Mouse (Mus musculus): Measurements from ENCODE around the gene Grasp. TPM values are rescaled to one million over a fixed set of nuclear protein-coding genes. Genes with fewer than 3 reads are reported as not detected.

The Grasp gene
- polyA plus RNA-seq, 1 experiment from 2014 or later: 3.9 TPM

DNA sequence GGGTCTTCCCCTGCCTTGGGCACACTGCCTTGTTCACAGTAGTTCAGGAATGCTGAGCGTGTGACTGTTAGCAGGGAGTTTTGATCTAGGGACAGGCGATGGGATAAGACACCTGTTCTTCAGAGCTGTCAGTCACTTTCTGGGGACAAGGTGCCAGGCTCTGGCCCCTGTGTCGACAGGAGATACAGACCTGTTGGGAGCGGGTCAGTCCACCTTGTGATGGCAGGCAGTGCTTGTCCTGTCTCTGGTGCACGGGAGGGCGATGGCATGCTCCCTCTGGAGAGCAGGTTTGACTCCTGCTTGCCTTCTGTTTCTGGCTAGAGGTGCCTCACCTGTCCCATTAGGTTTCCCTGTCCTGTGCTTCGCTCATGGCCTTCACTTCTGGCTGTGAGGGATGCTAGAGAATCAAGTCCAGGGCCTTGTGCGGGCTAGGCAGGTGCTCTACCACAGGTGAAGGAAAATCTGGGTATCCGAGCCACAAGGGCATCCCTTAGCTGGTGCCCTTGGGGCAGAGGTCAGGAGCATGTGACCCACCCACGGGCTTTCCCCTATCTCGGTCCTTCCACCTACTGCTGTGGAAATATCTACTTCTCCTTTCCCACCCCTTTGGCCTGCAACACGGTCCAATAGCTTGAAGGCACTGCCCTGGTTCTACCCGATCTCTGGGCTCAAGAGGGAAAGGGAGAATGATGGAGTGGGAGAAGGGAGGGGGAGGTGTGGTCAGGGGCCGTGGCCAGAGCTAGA, 32.6 kb downstream of the Grasp start:
- Histone ChIP-seq H3K4me1 (replicated peaks) (peaks cover 27% of the 10 kb centered on the region), H3K4me3 (replicated peaks) (no peak overlapping the region), H3K9me3 (no peaks in the 10 kb centered on the region), H3K27me3 (replicated peaks) (no peaks in the 10 kb centered on the region), H3K27ac (no peak overlapping the region), H3K36me3 (no peaks in the 10 kb centered on the region), H3K4me2 (replicated peaks) (no peak overlapping the region), H3K9ac (no peak overlapping the region)
- 78% methylated on average over 14 of the region's 14 CpGs for WGBS
- ATAC-seq: no peak

GRCm38 (mm10) chr15:101258420-101258819, 34.4 kb downstream of the Grasp start:
- WGBS: 84% methylated on average over 11 of the region's 11 CpGs
- ATAC-seq: no peak
- no peaks in the 10 kb centered on the region for H3K9me3 ChIP-seq

GRCm38 (mm10) chr15:101259922-101260321, 35.9 kb downstream of the Grasp start:
- H3K9ac ChIP-seq: no peak overlapping the region
- no peaks in the 10 kb centered on the region for H3K9me3 ChIP-seq
- H3K4me2 ChIP-seq (replicated peaks): no peak overlapping the region
- ATAC-seq: no peak
- H3K27ac ChIP-seq: peak overlapping the region; percentile 89
- no peak overlapping the region for H3K4me3 ChIP-seq (replicated peaks)
- H3K36me3 ChIP-seq: no peaks in the 10 kb centered on the region
- WGBS: 70% methylated on average over 3 of the region's 3 CpGs
- no peaks in the 10 kb centered on the region for H3K27me3 ChIP-seq (replicated peaks)
- H3K4me1 ChIP-seq (replicated peaks): peaks cover 30% of the 10 kb centered on the region

More at GRCm38 (mm10) chr15:101258420-101258819, 34.4 kb downstream of the Grasp start:
- H3K36me3 ChIP-seq: no peaks in the 10 kb centered on the region
- no peak overlapping the region for H3K27ac ChIP-seq
- no peak overlapping the region for H3K4me3 ChIP-seq (replicated peaks)
- no peak overlapping the region for H3K9ac ChIP-seq
- H3K4me1 ChIP-seq (replicated peaks): peaks cover 38% of the 10 kb centered on the region
- H3K27me3 ChIP-seq (replicated peaks): no peaks in the 10 kb centered on the region
- no peak overlapping the region for H3K4me2 ChIP-seq (replicated peaks)

DNA sequence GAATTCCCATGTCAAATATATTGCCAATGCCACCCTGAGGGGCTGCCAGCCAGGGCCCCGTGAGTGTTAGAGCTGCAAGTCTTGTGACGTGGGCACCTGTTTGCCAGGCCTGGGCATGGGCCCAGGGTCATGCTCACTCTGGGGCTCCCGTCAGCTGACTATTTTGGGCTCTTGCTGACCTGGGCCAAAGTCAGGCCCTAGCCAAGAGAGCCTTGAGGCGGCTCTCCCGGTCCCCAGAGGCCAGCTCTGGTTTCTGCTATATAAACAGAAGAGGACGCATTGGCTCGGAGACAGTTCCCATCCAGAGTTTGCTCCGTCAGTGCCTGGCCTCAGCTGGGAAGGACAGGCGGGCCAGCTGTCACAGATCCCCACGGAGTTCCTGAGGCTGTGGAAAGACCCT, 36.4 kb downstream of the Grasp start:
- Histone ChIP-seq H3K4me3 (replicated peaks) (no peak overlapping the region), H3K9me3 (no peaks in the 10 kb centered on the region), H3K27me3 (replicated peaks) (no peaks in the 10 kb centered on the region), H3K9ac (no peak overlapping the region), H3K4me2 (replicated peaks) (0 out of 2 replicates have a peak overlapping the region, but pooled peaks have one; percentile 5), H3K27ac (peak overlapping the region; percentile 89), H3K36me3 (no peaks in the 10 kb centered on the region), H3K4me1 (replicated peaks) (peaks cover 29% of the 10 kb centered on the region)
- WGBS: 38% methylated on average over 10 of the region's 10 CpGs
- ATAC-seq: no peak

DNA sequence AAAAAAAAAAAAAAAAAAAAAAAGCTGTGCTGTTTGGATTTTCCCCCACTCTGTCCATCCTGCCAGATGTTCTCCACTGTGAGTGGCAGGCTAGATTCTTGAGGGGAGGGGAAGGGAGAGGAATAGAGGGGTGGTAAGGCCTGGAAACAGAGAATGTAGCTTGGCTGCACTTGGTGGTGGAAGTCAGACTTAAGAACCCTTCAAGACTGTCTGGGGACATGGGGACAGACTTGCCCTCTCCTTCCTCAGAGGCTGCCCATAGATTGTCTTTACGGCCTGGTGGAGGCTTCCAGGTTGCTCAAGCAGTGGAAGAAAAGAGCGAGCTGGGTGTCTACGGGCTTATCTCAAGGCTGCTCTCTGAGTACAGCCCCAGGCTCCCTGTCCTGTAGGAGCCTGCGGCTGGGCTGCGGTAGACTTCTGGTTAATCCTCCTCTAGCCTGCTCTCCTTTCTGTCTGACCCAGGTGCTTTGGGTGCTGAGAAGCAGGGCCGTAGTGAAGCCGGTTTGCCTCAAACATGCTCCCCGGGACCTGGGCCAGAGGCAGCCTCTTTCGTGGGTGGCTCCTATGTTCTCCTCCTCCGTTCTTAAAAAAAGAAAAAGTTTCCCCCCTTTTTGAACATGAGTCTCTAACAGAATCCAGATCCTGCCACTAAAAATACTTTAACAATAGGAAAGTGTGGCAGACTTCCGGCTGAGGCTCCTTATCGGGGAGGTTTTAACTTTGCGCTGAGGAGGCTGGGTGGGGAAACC, 37.1 kb downstream of the Grasp start:
- peaks cover 34% of the 10 kb centered on the region for H3K4me1 ChIP-seq (replicated peaks)
- no peaks in the 10 kb centered on the region for H3K9me3 ChIP-seq
- WGBS: 39% methylated on average over 13 of the region's 13 CpGs
- no peak overlapping the region for H3K9ac ChIP-seq
- no peaks in the 10 kb centered on the region for H3K36me3 ChIP-seq
- H3K4me2 ChIP-seq (replicated peaks): peak overlapping the region; percentile 15; the same call in 1 of the 2 replicates
- H3K4me3 ChIP-seq (replicated peaks): no peak overlapping the region
- H3K27me3 ChIP-seq (replicated peaks): no peaks in the 10 kb centered on the region
- peak overlapping the region; percentile 89 for H3K27ac ChIP-seq
- ATAC-seq: 0 out of 2 replicates have a peak, but pooled peaks have one; percentile 36

DNA sequence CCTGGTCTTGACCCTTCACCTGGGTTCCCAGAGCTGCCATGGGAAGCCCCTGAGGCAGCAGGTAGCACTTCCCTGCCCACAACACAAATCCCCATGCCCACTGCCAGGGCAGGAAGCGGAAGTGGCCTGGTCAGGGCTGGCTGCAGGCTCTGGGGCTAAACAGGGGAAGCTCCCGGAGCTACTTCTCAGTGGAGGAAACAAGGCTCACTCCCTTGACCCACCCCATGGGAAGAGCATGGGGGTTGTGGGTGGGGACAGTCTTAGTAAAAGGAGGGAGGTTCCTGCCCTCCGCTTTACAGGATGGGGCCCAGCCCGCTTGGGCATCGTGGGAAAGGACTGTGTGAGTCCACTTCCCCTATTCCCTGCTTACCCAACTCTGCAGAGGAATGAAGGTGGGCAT, 38.5 kb downstream of the Grasp start:
- H3K4me2 ChIP-seq (replicated peaks): no peak overlapping the region
- no peak for ATAC-seq
- no peaks in the 10 kb centered on the region for H3K36me3 ChIP-seq
- 54% methylated on average over 5 of the region's 5 CpGs for WGBS
- H3K4me3 ChIP-seq (replicated peaks): no peak overlapping the region
- no peaks in the 10 kb centered on the region for H3K27me3 ChIP-seq (replicated peaks)
- no peak overlapping the region for H3K9ac ChIP-seq
- no peaks in the 10 kb centered on the region for H3K9me3 ChIP-seq
- no peak overlapping the region for H3K27ac ChIP-seq
- H3K4me1 ChIP-seq (replicated peaks): peaks cover 46% of the 10 kb centered on the region

DNA sequence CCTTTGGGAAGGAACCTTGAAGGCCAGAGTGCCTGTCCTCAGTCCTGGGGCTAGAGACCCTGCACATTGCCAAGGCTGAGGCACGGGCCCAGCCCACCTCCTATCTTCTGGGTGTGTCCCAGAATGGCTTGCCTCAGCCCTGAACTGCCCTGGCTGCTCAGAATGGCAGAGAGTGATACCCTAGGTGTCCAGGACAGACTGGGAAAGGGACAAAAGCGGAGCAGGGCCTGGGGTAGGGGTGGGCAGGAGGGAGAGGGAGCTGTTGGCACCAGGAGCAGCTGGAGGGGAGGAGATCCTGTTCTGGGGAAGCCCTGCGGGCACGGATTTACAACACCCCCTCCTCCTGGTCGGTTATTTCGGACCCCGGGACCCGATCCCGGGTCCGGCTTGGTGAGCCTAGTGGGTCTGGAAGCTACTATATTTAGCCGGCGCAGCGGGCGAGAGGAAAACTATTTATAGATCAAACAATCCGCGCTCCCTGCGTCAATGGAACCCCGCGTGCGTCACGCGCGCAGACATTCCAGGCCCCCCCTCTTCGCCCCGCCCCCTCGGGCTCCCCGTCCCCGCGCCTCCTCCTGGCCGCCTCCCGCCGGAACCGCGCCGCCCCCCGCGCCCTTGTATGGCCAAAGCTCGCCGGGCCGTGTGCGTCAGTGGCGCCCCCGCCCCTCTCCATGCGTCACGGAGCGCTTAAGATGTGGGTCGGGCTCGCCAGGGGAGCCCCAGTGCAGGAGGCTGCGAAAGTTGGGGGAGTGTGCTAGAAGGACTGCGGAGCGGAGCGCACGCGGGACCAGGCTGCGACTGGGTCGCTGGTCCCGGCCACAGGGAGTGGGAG, 42.4 kb downstream of the Grasp start:
- 1% methylated on average over 46 of the region's 57 CpGs for WGBS
- Histone ChIP-seq H3K4me2 (replicated peaks) (peak overlapping the region; percentile 96), H3K4me3 (replicated peaks) (peak overlapping the region; percentile 55), H3K36me3 (0 out of 2 replicates have a peak, but pooled peaks cover 6% of the 10 kb centered on the region), H3K9ac (peak overlapping the region; percentile 55), H3K27ac (peak overlapping the region; percentile 67), H3K27me3 (replicated peaks) (no peaks in the 10 kb centered on the region), H3K4me1 (replicated peaks) (peaks cover 35% of the 10 kb centered on the region), H3K9me3 (no peaks in the 10 kb centered on the region)
- ATAC-seq: peak; percentile 91

- no peaks in the 10 kb centered on the region for H3K9me3 ChIP-seq
- no peaks in the 10 kb centered on the region for H3K27me3 ChIP-seq (replicated peaks)
- 2% methylated on average over 25 of the region's 25 CpGs for WGBS
- H3K4me3 ChIP-seq (replicated peaks): peak overlapping the region; percentile 55
- peak overlapping the region; percentile 55 for H3K9ac ChIP-seq
- peaks cover 29% of the 10 kb centered on the region for H3K4me1 ChIP-seq (replicated peaks)
- H3K27ac ChIP-seq: peak overlapping the region; percentile 67
- peak overlapping the region; percentile 96 for H3K4me2 ChIP-seq (replicated peaks)
- H3K36me3 ChIP-seq: 0 out of 2 replicates have a peak, but pooled peaks cover 9% of the 10 kb centered on the region
- peak; percentile 6 for ATAC-seq
Observed at GRCm38 (mm10) chr15:101267053-101268032, 43.4 kb downstream of the Grasp start.

GRCm38 (mm10) chr15:101270101-101270820, 46.3 kb downstream of the Grasp start:
- no peaks in the 10 kb centered on the region for H3K9me3 ChIP-seq
- H3K4me1 ChIP-seq (replicated peaks): peaks cover 26% of the 10 kb centered on the region
- ATAC-seq: no peak
- H3K27me3 ChIP-seq (replicated peaks): no peaks in the 10 kb centered on the region
- H3K4me3 ChIP-seq (replicated peaks): no peak overlapping the region
- peaks cover 18% of the 10 kb centered on the region; the same call in 1 of the 2 replicates for H3K36me3 ChIP-seq
- H3K27ac ChIP-seq: no peak overlapping the region
- no peak overlapping the region for H3K9ac ChIP-seq
- H3K4me2 ChIP-seq (replicated peaks): no peak overlapping the region
- WGBS: 89% methylated on average over 29 of the region's 29 CpGs

- Histone ChIP-seq H3K27me3 (replicated peaks) (no peaks in the 10 kb centered on the region), H3K9ac (no peak overlapping the region)
Observed at GRCm38 (mm10) chr15:101271107-101271506, 47.1 kb downstream of the Grasp start.

More at GRCm38 (mm10) chr15:101271107-101271506, 47.1 kb downstream of the Grasp start:
- no peaks in the 10 kb centered on the region for H3K9me3 ChIP-seq
- ATAC-seq: no peak
- peaks cover 20% of the 10 kb centered on the region for H3K4me1 ChIP-seq (replicated peaks)
- no peak overlapping the region for H3K27ac ChIP-seq
- no peak overlapping the region for H3K4me2 ChIP-seq (replicated peaks)
- no peak overlapping the region for H3K4me3 ChIP-seq (replicated peaks)
- 86% methylated on average over 3 of the region's 3 CpGs for WGBS
- H3K36me3 ChIP-seq: peaks cover 18% of the 10 kb centered on the region; the same call in 1 of the 2 replicates

Data from intestine, embryonic 15.5 days (tissue).